Mouse (Mus musculus): ENCODE results near the gene Shd.

Shd gene

GRCm38 (mm10) chr17:56007444-56008355 is 37.4 kb downstream of the Shd start:
- DNase-seq (ENCODE audit: low read depth) = no peak

- peak; percentile 94 for DNase-seq (ENCODE audit: low read depth)
Measured at GRCm38 (mm10) chr17:56008356-56009087, 38.3 kb downstream of the Shd start.

- peak; percentile 83 for DNase-seq (ENCODE audit: low read depth)
Measured at GRCm38 (mm10) chr17:56009088-56009961, 39.1 kb downstream of the Shd start.

- no peak for DNase-seq (ENCODE audit: low read depth)
Measured at GRCm38 (mm10) chr17:56009962-56010240, 39.6 kb downstream of the Shd start.

- no peak for DNase-seq (ENCODE audit: low read depth)
Measured at GRCm38 (mm10) chr17:56010255-56010654, 40.0 kb downstream of the Shd start.

- peak; percentile 46 for DNase-seq (ENCODE audit: low read depth)
Measured at GRCm38 (mm10) chr17:56010681-56011080, 40.4 kb downstream of the Shd start.

GRCm38 (mm10) chr17:56011441-56011840 is 41.2 kb downstream of the Shd start:
- DNase-seq (ENCODE audit: low read depth) = no peak

GRCm38 (mm10) chr17:56015293-56015692 is 45.0 kb downstream of the Shd start:
- no peak for DNase-seq (ENCODE audit: low read depth)

- DNase-seq (ENCODE audit: low read depth) = no peak
Measured at GRCm38 (mm10) chr17:56016382-56016781, 46.1 kb downstream of the Shd start.

- no peak for DNase-seq (ENCODE audit: low read depth)
Measured at GRCm38 (mm10) chr17:56016793-56017785, 46.8 kb downstream of the Shd start.

GRCm38 (mm10) chr17:56017848-56018247 is 47.6 kb downstream of the Shd start:
- DNase-seq (ENCODE audit: low read depth) = no peak

- no peak for DNase-seq (ENCODE audit: low read depth)
Measured at GRCm38 (mm10) chr17:56018347-56019131, 48.3 kb downstream of the Shd start.

- no peak for DNase-seq (ENCODE audit: low read depth)
Measured at GRCm38 (mm10) chr17:56020400-56021084, 50.3 kb downstream of the Shd start.

- no peak for DNase-seq (ENCODE audit: low read depth)
Measured at GRCm38 (mm10) chr17:56021161-56021910, 51.1 kb downstream of the Shd start.

GRCm38 (mm10) chr17:56022131-56022988 is 52.1 kb downstream of the Shd start:
- DNase-seq (ENCODE audit: low read depth) = no peak

- DNase-seq (ENCODE audit: low read depth) = no peak
Measured at GRCm38 (mm10) chr17:56022989-56023290, 52.7 kb downstream of the Shd start.

- no peak for DNase-seq (ENCODE audit: low read depth)
Measured at GRCm38 (mm10) chr17:56023386-56023785, 53.1 kb downstream of the Shd start.

- DNase-seq (ENCODE audit: low read depth) = no peak
Measured at GRCm38 (mm10) chr17:56024476-56024875, 54.2 kb downstream of the Shd start.

All from c-Kit-positive CD71-positive TER-119-negative erythroid progenitor cells, embryonic 14.5 days (primary cell).